Mouse (Mus musculus) liver, adult (tissue): ENCODE results near the gene Brip1.

Experiments
- GATA4 ChIP-seq: IDR thresholded peaks from 2 replicates; pipeline ENCODE4 v1.6.1; 2014; ENCODE audit warnings: mild to moderate bottlenecking, low read length; ENCODE audit not compliant: insufficient replicate concordance

Brip1 gene

GRCm38 (mm10) chr11:86010458-86010857 lies 190.5 kb downstream of the Brip1 start:
- TF ChIP-seq GATA4, result no peak

- TF ChIP-seq GATA4, result no peak
Measured at GRCm38 (mm10) chr11:86008211-86008905, 192.6 kb downstream of the Brip1 start.
